Mouse (Mus musculus) thymus, postnatal 10 days (tissue): ENCODE measurements around the gene Colgalt2.
"Not testable (repeated sequence)": the region's sequence is repeated elsewhere in the genome, so short reads cannot be mapped to it uniquely, and the experiment has no call there.

ENCODE experiments used
- DNase-seq, 2 experiments: peaks; one replicate each; pipeline ENCODE4 v3.0.0; 2021; ENCODE audit warnings: low spot score in 2 of 2

Gene Colgalt2

GRCm38 (mm10) chr1:152399790-152400555 is at the start of gene Colgalt2:
Gene Colgalt2, plus strand, starts transcription at chr1:152399830.
- DNase-seq: peak in 1 of 2 experiments; percentile 21

GRCm38 (mm10) chr1:152356721-152357120 is 42.9 kb upstream of the Colgalt2 start:
- DNase-seq: no peak

DNA sequence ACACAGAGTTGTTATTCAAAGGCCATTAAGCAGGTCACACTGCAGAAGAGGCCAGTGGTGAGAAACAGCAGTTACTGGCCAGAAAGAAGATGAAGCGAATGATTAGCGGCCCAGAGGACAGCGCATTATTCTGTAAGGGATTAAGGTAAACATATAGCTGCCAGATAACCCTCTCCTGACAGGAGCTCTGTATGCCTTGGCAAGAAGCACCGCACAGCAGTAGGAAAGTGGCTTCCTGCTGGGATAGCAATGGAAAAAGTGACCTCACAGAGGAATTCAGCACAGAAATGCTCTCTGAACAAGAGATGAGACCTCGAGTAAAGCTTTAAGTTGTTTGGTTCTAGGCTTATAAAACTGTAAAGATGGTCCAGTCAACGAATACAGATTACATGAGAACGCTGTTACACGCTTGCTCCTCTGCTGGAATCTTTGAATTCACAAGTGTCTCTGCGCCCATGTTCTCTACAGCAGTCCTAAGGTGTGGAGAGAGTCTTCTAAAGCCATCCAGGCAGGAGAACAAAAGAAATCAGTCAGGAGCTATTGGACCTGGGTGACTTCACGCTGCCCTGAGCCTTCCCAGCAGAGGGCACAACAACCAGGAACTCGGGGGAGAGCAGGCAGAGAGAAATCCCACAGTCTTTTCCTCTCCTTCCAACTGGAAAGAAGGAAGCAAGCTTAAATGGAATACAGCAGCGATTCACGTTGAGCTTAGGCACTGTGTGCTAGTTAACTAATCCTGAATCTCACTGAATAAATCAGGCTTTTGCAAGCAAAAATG is 31.1 kb upstream of the Colgalt2 start:
- DNase-seq: no peak

DNA sequence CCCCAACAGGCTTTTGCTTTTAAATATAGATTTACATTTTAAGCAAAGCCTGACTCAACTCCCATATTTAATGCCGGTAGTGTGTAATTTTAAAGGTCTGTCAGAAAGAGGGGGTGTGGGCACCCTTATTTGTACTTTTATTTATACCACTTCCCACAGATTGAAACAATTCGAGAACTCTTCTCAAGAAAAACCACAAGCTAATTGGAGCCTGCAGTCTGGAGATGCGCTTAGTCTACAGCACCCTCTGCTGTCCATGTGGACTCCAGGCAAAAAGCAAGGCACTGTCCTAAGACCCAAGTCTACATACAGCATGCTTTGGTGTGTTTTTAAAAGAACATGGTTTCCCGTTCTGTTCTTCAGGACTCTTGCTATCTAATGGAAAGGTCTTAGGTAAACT is 30.5 kb upstream of the Colgalt2 start:
- DNase-seq: peak in 1 of 2 experiments; percentile 37

DNA sequence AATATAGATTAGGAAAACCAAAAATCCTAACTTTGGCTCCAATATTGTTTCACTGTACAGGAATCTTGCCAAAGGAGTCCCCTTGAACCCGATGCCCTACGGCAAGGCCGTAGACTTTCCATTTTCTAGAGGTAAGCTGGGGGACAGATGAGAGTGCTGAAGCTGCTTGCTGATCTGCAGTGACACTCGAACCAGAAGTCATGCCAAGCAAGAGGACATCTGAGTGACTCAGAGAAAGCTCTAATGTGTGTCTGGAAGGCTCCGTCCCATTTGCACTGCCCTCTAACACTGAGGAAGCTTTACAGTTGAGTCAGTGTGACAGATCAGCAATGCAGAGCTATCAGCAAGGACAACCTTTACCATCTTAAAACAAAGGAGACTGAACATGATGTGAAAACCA is 21.3 kb upstream of the Colgalt2 start:
- no peak for DNase-seq

GRCm38 (mm10) chr1:152384589-152384988 is 15.0 kb upstream of the Colgalt2 start:
- DNase-seq: no peak

GRCm38 (mm10) chr1:152385693-152386092 is 13.9 kb upstream of the Colgalt2 start:
- DNase-seq: not testable (repeated sequence)

DNA sequence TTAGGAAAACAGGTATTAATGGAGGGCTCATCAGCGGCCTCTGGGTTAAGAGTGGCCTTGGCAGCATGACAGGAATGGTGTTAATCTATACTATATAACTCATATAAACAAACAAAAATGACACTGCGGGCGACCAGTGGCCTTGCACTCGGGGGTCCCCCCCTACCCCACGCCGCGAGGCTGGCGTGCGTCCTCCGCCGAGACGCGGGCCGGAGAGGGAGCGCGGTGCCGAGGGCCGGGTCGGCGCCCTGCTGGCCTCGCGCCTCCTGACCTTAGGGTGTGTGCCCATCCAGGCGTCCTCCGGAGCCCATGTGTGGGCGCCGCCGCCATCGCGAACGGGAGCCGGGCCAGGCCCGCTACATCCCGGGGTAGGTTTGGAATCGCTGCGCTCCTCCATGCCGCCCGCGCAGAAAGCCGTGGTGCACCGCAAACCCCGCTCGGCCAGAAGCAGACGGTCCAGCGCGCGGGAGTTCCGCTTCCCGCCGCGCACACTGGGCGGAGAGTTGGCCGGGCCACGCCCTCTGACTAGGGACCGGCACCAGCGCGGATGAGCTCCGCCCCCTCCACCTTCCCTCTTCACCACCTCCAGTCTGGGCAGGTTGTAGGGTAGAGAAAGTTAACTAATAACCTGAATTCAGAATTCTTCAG is 13.3 kb upstream of the Colgalt2 start, which contains the start of gene Tsen15:
TSS of gene Tsen15 (minus strand) at position 501 of the 648 bp plus-strand sequence.
- peak; percentile 65 to 77 for DNase-seq

DNA sequence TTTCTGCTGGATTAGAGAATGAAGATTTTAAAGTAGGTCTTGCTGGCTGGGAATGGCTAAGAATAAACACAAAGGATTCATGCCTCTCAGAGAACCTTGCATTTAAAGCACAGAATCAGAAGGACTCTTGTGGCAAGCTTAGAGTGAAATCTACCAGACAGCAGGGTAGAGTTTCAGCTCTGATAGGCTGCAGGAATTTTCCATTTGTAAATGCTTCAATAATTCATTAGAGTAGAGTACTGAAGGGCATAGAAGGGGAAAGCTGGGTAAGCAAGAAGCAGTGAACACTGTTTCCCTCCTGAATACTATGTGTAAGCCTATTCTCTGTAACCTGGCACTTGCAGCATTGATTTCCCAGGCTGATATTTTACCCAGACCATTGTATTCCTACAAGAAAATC is 10.4 kb upstream of the Colgalt2 start:
- no peak for DNase-seq

DNA sequence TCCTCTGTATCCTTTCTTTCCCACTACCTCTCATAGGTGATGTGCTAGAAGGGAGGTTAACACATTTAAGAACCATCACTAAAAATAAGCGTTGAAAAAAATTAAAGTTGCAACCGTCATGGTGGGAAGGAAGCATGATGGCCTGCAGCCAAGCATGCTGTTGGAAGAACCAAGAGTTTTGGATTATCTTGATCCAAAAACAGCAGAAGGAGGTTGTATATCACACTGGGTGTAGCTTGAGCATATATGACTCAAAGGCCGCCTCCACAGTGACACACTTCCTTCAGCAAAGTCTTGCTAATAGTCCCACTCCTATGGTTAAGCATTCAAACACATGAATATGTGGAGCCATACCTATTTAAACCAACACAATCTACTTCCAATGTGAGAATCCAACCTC is 5.5 kb upstream of the Colgalt2 start:
- DNase-seq: no peak

DNA sequence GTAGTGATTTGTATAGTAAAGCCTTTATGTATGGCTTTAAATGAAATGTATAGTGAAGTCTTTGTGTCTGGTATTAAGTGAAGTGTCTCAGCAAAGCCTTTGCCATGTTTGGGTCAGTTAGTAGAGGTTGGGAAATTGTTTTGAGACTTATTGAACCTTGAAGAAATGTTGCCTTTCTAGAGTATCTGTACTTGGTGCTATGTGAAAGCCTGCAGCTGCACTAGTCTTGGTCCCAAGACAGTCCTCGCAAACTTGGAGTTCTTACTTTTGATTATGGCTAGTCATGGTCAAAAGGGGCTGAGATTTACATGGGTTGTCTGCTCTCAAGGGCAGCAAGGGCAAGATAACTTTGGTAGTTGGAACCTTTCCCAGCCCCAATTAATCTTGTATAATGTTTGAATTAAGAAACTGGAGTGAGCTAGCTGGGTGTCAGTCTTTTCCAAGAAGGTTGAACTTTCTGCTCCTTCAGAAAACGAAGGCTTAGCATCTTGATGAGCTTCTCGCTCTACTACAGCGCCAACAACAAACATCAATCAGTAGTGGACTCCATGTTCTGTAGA is 4.6 kb upstream of the Colgalt2 start:
- DNase-seq: no peak

- DNase-seq: no peak
Measured at GRCm38 (mm10) chr1:152398708-152399107, 922 bp upstream of the Colgalt2 start.

DNA sequence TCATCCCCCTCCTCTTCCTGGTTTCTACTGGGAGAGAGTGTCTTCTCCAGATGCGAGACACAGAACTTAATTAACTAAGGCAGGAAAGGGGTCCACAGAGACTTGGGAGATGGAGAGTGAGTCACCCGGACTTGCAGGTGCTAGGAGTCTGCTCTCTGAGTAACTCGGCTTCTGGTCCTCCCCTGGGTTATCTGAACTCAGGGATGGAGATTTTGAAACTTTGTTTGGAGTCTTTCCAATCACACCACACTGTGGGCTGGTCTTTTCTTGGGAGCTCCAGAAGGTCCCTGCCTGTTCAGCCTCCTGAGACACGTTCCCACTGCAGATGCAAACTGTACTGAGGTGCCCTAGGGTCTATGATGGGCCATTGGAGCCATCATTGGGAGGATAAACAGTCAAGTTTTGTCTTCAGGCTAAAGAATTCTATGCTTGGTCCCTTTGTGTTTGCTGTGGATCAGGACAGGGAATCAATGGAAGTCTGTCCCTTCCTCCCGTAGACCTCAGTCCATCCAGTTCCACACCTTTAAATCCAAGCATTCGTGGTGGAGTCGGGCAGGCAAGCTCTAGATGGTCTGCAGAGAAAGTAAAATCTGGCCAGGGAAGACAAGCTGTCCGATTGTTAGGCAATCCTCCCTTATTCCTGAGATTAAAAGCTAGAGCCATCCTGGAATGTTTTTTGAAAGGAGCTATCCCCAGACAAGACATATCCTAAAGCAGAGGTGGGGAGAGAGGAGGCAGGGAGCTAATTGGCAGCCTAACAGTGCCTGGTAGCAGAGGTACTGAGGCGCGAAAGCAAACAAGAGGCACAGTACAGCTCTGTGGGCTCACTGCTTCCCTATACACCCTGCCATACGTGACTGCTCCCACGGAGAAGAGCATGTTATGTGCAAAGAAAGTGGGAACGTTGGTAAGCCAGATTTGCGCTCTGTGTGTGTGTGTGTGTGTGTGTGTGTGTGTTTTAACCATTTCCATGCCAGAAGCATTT is 1.2 kb downstream of the Colgalt2 start:
- DNase-seq: no peak

- no peak for DNase-seq
Measured at GRCm38 (mm10) chr1:152407021-152407946, 7.7 kb downstream of the Colgalt2 start.

GRCm38 (mm10) chr1:152409356-152409755 is 9.7 kb downstream of the Colgalt2 start:
- DNase-seq: no peak

DNA sequence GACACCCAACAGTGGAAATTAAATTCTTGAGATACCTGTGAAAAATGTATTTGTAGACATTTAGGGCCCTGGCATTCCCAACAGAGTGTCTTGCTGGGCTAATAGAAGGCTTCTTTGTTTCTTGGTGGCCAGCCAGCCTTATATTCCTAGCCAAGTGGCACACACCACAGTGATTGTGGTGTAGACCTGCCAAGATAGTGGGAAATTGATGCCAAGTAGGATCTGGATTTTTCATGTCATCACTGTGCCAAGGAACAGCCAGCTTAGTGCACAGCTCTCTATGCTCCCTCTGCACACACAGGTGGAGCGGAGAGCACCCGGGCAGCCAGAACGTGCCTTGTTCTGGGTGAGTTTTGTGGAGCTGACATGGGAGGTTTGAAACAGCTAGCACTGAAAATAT is 11.0 kb downstream of the Colgalt2 start:
- no peak for DNase-seq

DNA sequence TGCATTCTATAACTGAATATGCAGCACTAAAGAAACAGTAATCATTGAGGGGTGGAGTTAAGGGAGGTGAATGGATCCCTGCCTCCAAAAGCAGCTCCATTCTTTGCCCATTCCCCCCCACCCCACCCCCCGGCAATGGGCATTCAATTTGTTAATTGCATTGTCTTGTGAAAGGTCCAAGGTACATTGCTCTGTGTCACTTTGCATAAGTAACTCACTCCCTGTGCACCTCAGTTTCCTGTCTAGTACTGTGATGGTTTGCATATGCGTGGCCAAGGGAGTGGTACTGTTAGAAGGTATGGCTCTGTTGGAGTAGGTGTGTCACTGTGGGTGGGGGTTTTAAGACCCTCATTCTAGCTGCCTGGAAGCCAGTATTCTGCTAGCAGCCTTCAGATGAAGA is 13.5 kb downstream of the Colgalt2 start:
- DNase-seq: no peak

DNA sequence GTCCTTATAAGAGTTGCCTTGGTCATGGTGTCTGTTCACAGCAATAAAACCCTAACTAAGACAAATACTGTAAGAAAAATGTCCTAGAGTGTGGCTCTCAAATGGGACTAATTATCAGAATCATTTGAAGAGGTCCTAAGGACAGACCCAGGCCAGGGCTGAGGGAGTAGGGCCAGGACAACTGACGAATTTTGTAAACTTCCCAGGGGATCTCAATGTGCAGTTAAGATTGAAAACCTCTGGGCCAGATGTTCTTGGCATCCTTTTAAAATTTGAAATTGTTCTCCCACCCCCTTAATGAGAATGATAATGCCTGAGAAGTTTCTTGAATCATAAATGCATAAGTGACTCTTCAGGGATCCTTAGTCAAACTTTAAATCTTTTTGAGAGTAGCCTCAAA is 14.3 kb downstream of the Colgalt2 start:
- no peak for DNase-seq

GRCm38 (mm10) chr1:152414451-152414850 is 14.8 kb downstream of the Colgalt2 start:
- no peak for DNase-seq
